Mouse (Mus musculus): Measurements from ENCODE around the gene Olfr1129.
"Not testable (repeated sequence)": the region's sequence is repeated elsewhere in the genome, so short reads cannot be mapped to it uniquely, and the experiment has no call there.

The Olfr1129 gene

GRCm38 (mm10) chr2:87573602-87574001 is at the start of gene Olfr1129:
Gene Olfr1129 (plus strand): TSS chr2:87573902.
- DNase-seq (ENCODE audit: low read depth, low spot score): not testable (repeated sequence)

GRCm38 (mm10) chr2:87525899-87526616 is 47.6 kb upstream of the Olfr1129 start:
- DNase-seq (ENCODE audit: low read depth, low spot score): not testable (repeated sequence)

GRCm38 (mm10) chr2:87531496-87531895 is 42.2 kb upstream of the Olfr1129 start, which contains the start of gene Olfr153:
Gene Olfr153 (plus strand): TSS chr2:87531796.
- DNase-seq (ENCODE audit: low read depth, low spot score): no peak

GRCm38 (mm10) chr2:87534826-87535225 is 38.9 kb upstream of the Olfr1129 start:
- DNase-seq (ENCODE audit: low read depth, low spot score): no peak

- no peak for DNase-seq (ENCODE audit: low read depth, low spot score)
Observed at GRCm38 (mm10) chr2:87545442-87545841, 28.3 kb upstream of the Olfr1129 start, which contains the start of gene Olfr1128. Gene Olfr1128 (minus strand): TSS chr2:87545542.

GRCm38 (mm10) chr2:87605912-87606311 is 32.2 kb downstream of the Olfr1129 start, which contains the start of gene Olfr1130:
Gene Olfr1130 (plus strand): TSS chr2:87606212.
- DNase-seq (ENCODE audit: low read depth, low spot score): not testable (repeated sequence)

- DNase-seq (ENCODE audit: low read depth, low spot score): no peak
Observed at GRCm38 (mm10) chr2:87626804-87627203, 53.1 kb downstream of the Olfr1129 start, which contains the start of gene Olfr1131. Gene Olfr1131 (plus strand): TSS chr2:87627104.
